Mouse (Mus musculus): ENCODE measurements around the gene Plvap. TPM values are rescaled to one million over a fixed set of nuclear protein-coding genes. Genes with fewer than 3 reads are reported as not detected.

Gene Plvap
- total and polyA plus RNA-seq, 2 experiments from 2014 or later: 7.6 to 10.4 TPM

GRCm38 (mm10) chr8:71554644-71555043 is 43.1 kb upstream of the Plvap start:
- TF ChIP-seq CTCF (IDR thresholded peaks at IDR 0.05): no peak
- H3K27me3 ChIP-seq (ENCODE audit: insufficient read depth, low read length): peaks cover 42% of the 10 kb centered on the region

GRCm38 (mm10) chr8:71554001-71554400 is 42.4 kb upstream of the Plvap start:
- no peaks in the 10 kb centered on the region for H3K9me3 ChIP-seq (ENCODE audit: low read length)
- H3K4me2 ChIP-seq (ENCODE audit: low read depth, low read length, poor library complexity, severe bottlenecking): no peak overlapping the region
- ATAC-seq (ENCODE audit: low FRiP score): no peak
- TF ChIP-seq CTCF (IDR thresholded peaks at IDR 0.05): no peak
- H3K27me3 ChIP-seq (ENCODE audit: insufficient read depth, low read length): peaks cover 35% of the 10 kb centered on the region
- peaks cover 5% of the 10 kb centered on the region; the same call in 1 of the 2 replicates for H3K4me1 ChIP-seq (ENCODE audit: insufficient read depth, low read length)
- H3K36me3 ChIP-seq (ENCODE audit: insufficient read depth, low read length): no peaks in the 10 kb centered on the region
- WGBS: 66% methylated on average over 6 of the region's 6 CpGs
- no peak overlapping the region for H3K4me3 ChIP-seq (ENCODE audit: low read depth, low read length)
- H3K9ac ChIP-seq (replicated peaks; ENCODE audit: low read length, poor library complexity, severe bottlenecking): no peak overlapping the region
- DNase-seq (ENCODE audit: low spot score): no peak
- no peak overlapping the region for H3K27ac ChIP-seq (ENCODE audit: low read depth, low read length)

More at GRCm38 (mm10) chr8:71554644-71555043, 43.1 kb upstream of the Plvap start:
- no peak overlapping the region for H3K4me2 ChIP-seq (ENCODE audit: low read depth, low read length, poor library complexity, severe bottlenecking)
- H3K4me3 ChIP-seq (ENCODE audit: low read depth, low read length): no peak overlapping the region
- H3K36me3 ChIP-seq (ENCODE audit: insufficient read depth, low read length): no peaks in the 10 kb centered on the region
- ATAC-seq (ENCODE audit: low FRiP score) (no peak), DNase-seq (ENCODE audit: low spot score) (no peak)
- no peak overlapping the region for H3K27ac ChIP-seq (ENCODE audit: low read depth, low read length)
- H3K4me1 ChIP-seq (ENCODE audit: insufficient read depth, low read length): peaks cover 8% of the 10 kb centered on the region; the same call in 1 of the 2 replicates
- H3K9me3 ChIP-seq (ENCODE audit: low read length): no peaks in the 10 kb centered on the region
- H3K9ac ChIP-seq (replicated peaks; ENCODE audit: low read length, poor library complexity, severe bottlenecking): no peak overlapping the region
- WGBS: 93% methylated on average over 2 of the region's 2 CpGs

DNA sequence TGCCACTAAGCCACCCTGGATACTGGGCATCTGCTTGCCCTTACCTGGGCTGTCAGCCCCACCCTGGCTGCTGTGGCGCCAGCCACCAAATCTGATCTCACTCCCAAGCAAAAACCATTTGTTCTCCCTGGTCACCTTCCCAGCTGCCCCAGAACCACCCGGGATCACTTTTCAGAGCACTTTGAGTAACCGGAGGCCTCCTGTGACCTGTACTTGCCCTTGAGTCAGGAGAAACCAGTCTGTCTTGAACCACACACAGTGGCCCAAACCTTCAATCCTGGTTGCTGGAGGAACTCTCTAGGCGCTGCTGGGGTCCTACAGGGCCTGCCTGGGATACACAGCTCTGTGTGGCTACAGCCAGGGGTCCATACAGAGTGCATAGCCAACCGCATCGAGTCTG is 41.2 kb upstream of the Plvap start:
- ATAC-seq (ENCODE audit: low FRiP score) (no peak), DNase-seq (ENCODE audit: low spot score) (no peak)
- no peak for TF ChIP-seq CTCF (IDR thresholded peaks at IDR 0.05)
- Histone ChIP-seq H3K9ac (replicated peaks; ENCODE audit: low read length, poor library complexity, severe bottlenecking) (no peak overlapping the region), H3K27me3 (ENCODE audit: insufficient read depth, low read length) (peaks cover 23% of the 10 kb centered on the region), H3K4me3 (ENCODE audit: low read depth, low read length) (no peak overlapping the region), H3K4me2 (ENCODE audit: low read depth, low read length, poor library complexity, severe bottlenecking) (no peak overlapping the region), H3K9me3 (ENCODE audit: low read length) (no peaks in the 10 kb centered on the region), H3K27ac (ENCODE audit: low read depth, low read length) (no peak overlapping the region), H3K4me1 (ENCODE audit: insufficient read depth, low read length) (no peaks in the 10 kb centered on the region), H3K36me3 (ENCODE audit: insufficient read depth, low read length) (peaks cover 9% of the 10 kb centered on the region)
- WGBS: 76% methylated on average over 6 of the region's 6 CpGs

DNA sequence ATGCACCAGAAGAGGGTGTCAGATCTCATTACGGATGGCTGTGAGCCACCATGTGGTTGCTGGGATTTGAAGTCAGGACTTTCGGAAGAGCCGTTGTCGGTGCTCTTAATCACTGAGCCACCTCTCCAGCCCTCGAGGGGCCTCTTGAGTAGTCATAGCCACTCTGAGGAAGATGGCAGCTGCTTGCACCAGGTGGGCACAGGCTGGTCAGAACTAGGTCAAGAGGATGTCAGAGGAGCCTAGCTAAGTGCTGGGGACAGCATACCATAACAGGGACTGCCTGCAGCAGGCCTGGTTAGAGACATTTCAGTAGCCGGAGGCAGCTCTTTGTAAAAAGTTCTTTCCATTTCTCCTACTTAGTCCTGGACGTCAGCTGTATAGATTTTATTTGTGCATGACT is 39.2 kb upstream of the Plvap start:
- no peak for DNase-seq (ENCODE audit: low spot score)
- no peak overlapping the region for H3K9ac ChIP-seq (replicated peaks; ENCODE audit: low read length, poor library complexity, severe bottlenecking)
- H3K36me3 ChIP-seq (ENCODE audit: insufficient read depth, low read length): peaks cover 21% of the 10 kb centered on the region
- no peak for TF ChIP-seq CTCF (IDR thresholded peaks at IDR 0.05)
- 0 out of 2 replicates have a peak, but pooled peaks cover 3% of the 10 kb centered on the region for H3K27me3 ChIP-seq (ENCODE audit: insufficient read depth, low read length)
- 76% methylated on average over 7 of the region's 7 CpGs for WGBS
- no peak overlapping the region for H3K27ac ChIP-seq (ENCODE audit: low read depth, low read length)
- H3K4me1 ChIP-seq (ENCODE audit: insufficient read depth, low read length): no peaks in the 10 kb centered on the region
- no peak overlapping the region for H3K4me2 ChIP-seq (ENCODE audit: low read depth, low read length, poor library complexity, severe bottlenecking)
- H3K9me3 ChIP-seq (ENCODE audit: low read length): no peaks in the 10 kb centered on the region
- no peak overlapping the region for H3K4me3 ChIP-seq (ENCODE audit: low read depth, low read length)
- ATAC-seq (ENCODE audit: low FRiP score): no peak

DNA sequence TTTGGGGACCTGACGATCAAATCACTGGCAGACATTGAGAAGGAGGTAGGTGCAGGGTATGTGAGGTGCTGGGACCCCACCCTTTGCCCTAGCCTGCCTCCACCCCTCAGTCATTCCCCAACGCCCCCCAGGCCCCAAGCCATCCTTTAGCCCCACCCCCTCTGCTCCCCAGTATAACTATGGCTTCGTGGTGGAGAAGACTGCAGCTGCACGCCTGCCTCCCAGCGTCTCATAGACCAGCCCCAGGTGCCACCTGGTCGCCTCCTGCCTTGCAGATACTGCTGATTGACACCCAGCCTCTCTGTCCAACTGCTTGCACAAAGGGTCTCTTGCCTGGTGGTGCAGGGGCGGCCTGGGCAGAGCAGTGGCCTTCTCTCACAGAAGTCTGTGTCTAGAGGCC is 36.0 kb upstream of the Plvap start:
- H3K9me3 ChIP-seq (ENCODE audit: low read length): no peaks in the 10 kb centered on the region
- H3K9ac ChIP-seq (replicated peaks; ENCODE audit: low read length, poor library complexity, severe bottlenecking): no peak overlapping the region
- no peak for TF ChIP-seq CTCF (IDR thresholded peaks at IDR 0.05)
- H3K27ac ChIP-seq (ENCODE audit: low read depth, low read length): no peak overlapping the region
- H3K4me1 ChIP-seq (ENCODE audit: insufficient read depth, low read length): peaks cover 5% of the 10 kb centered on the region
- H3K4me3 ChIP-seq (ENCODE audit: low read depth, low read length): no peak overlapping the region
- no peak for ATAC-seq (ENCODE audit: low FRiP score)
- H3K36me3 ChIP-seq (ENCODE audit: insufficient read depth, low read length): peaks cover 23% of the 10 kb centered on the region
- 89% methylated on average over 7 of the region's 7 CpGs for WGBS
- H3K27me3 ChIP-seq (ENCODE audit: insufficient read depth, low read length): no peaks in the 10 kb centered on the region
- DNase-seq (ENCODE audit: low spot score): no peak
- H3K4me2 ChIP-seq (ENCODE audit: low read depth, low read length, poor library complexity, severe bottlenecking): no peak overlapping the region

DNA sequence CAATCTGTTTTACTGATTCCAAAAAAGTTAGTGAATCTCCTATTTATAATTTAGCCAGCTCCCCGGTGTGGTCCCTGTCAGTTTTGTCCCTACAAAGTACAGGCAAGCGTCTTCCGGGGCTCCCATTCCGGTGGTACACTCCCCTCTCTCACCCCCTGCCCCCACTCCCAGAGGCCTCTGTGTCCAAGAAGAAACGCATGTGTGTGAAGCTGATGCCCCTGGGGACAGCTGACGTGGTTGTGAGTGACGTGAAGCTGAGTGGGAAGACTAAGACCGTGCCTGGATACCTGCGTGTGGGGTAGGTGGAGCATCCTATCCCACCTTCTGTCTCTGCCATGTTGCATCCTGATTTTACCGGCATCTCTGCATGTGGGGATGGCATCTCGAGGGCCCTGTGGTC is 33.5 kb upstream of the Plvap start:
- no peak overlapping the region for H3K9ac ChIP-seq (replicated peaks; ENCODE audit: low read length, poor library complexity, severe bottlenecking)
- no peak overlapping the region for H3K27ac ChIP-seq (ENCODE audit: low read depth, low read length)
- no peaks in the 10 kb centered on the region for H3K27me3 ChIP-seq (ENCODE audit: insufficient read depth, low read length)
- H3K4me1 ChIP-seq (ENCODE audit: insufficient read depth, low read length): peaks cover 5% of the 10 kb centered on the region
- no peak overlapping the region for H3K4me2 ChIP-seq (ENCODE audit: low read depth, low read length, poor library complexity, severe bottlenecking)
- DNase-seq (ENCODE audit: low spot score) (no peak), ATAC-seq (ENCODE audit: low FRiP score) (no peak)
- no peaks in the 10 kb centered on the region for H3K9me3 ChIP-seq (ENCODE audit: low read length)
- TF ChIP-seq CTCF (IDR thresholded peaks at IDR 0.05): no peak
- H3K4me3 ChIP-seq (ENCODE audit: low read depth, low read length): no peak overlapping the region
- 92% methylated on average over 11 of the region's 11 CpGs for WGBS
- peaks cover 23% of the 10 kb centered on the region for H3K36me3 ChIP-seq (ENCODE audit: insufficient read depth, low read length)
